Mouse (Mus musculus) 3134 (cell line): Measurements from ENCODE around the gene Ly75.

Experiments used
- DNase-seq: peaks from one replicate; pipeline ENCODE4 v3.0.0-alpha.2; 2011; ENCODE audit warnings: low spot score; ENCODE audit not compliant: insufficient read length; ENCODE audit errors: extremely low read depth

The Ly75 gene

DNA sequence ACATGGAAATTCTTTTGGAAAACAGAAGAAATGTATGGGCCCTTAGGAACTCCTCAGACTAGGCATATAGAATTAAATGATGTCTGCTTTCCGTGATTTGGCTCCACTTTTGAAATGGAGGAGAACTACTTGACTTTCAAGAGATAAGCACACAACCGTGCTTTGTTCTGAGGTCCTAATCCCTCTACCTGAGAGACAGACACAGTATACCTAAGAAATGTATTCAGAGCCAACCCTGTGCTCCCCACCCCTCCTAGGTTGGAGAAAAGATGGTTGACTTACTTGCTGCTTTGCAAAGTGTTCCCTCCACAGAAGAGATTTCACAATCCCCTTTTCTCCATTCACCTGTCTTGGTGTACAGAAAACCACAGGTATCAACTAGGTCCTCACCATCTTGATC is 126.4 kb downstream of the Ly75 start:
- DNase-seq = no peak

GRCm38 (mm10) chr2:60253506-60253905 is 129.6 kb downstream of the Ly75 start:
- no peak for DNase-seq

GRCm38 (mm10) chr2:60252782-60253181 is 130.3 kb downstream of the Ly75 start:
- DNase-seq = no peak
